Mouse (Mus musculus) intestine, embryonic 16.5 days (tissue): ENCODE data around the gene F13b. TPM values are rescaled to one million over a fixed set of nuclear protein-coding genes. Genes with fewer than 3 reads are reported as not detected.

ENCODE experiments used
- ATAC-seq: fragments of 200-750 bp; cut with Nextera tagmentation; 2 replicates; pipeline ENCODE4 v1.8.0; 2017; ENCODE audit warnings: moderate TSS enrichment, moderate library complexity
- H3K27ac ChIP-seq: fragments of 300-500 bp; sonication (generic); 2 replicates; pipeline ENCODE4 v1.5.1; 2014; ENCODE audit warnings: mild to moderate bottlenecking, low read length
- H3K27me3 ChIP-seq: fragments of 300-500 bp; sonication (generic); replicated peaks from 2 replicates; pipeline ENCODE4 v1.6.1; 2014; ENCODE audit warnings: low read length, control low read depth, mixed read lengths; ENCODE audit not compliant: control insufficient read depth, insufficient read depth
- H3K36me3 ChIP-seq: fragments of 300-500 bp; sonication (generic); 2 replicates; pipeline ENCODE4 v1.6.1; 2014; ENCODE audit warnings: low read length, control low read depth; ENCODE audit not compliant: control insufficient read depth, insufficient read depth
- H3K4me1 ChIP-seq: fragments of 300-500 bp; sonication (generic); 2 replicates; pipeline ENCODE4 v1.6.1; 2014; ENCODE audit warnings: low read length, control low read depth, mixed read lengths; ENCODE audit not compliant: control insufficient read depth, insufficient read depth
- H3K4me2 ChIP-seq: fragments of 300-500 bp; sonication (generic); 2 replicates; pipeline ENCODE4 v1.6.1; 2014; ENCODE audit warnings: low read depth, low read length, control low read depth
- H3K4me3 ChIP-seq: fragments of 300-500 bp; sonication (generic); 2 replicates; pipeline ENCODE4 v1.5.1; 2014; ENCODE audit warnings: mild to moderate bottlenecking, low read length
- H3K9ac ChIP-seq: fragments of 300-500 bp; sonication (generic); 2 replicates; pipeline ENCODE4 v1.6.1; 2014; ENCODE audit warnings: low read depth, low read length
- H3K9me3 ChIP-seq: fragments of 300-500 bp; sonication (generic); 2 replicates; pipeline ENCODE4 v1.6.1; 2016; ENCODE audit warnings: low read length, control low read depth; ENCODE audit not compliant: control insufficient read depth
- WGBS: fragments of 180-500 bp; shearing (Covaris S2); extraction: QIAGEN DNeasy Blood & Tissue Kit; methylation state at CpG from one replicate; pipeline ENCODE4 v1.1.7; 2014; 5-methylcytosine and 5-hydroxymethylcytosine counted together
- polyA plus RNA-seq: library from polyadenylated mRNA; unstranded; fragments of >200 nt; fragmentation: Nextera tagmentation; extraction: Ambion mirVana; gene quantifications from 2 replicates; pipeline ENCODE4 v1.2.1, GENCODE M21; 2015

Gene F13b
- polyA plus RNA-seq, 1 experiment from 2014 or later, result 0.68 TPM

DNA sequence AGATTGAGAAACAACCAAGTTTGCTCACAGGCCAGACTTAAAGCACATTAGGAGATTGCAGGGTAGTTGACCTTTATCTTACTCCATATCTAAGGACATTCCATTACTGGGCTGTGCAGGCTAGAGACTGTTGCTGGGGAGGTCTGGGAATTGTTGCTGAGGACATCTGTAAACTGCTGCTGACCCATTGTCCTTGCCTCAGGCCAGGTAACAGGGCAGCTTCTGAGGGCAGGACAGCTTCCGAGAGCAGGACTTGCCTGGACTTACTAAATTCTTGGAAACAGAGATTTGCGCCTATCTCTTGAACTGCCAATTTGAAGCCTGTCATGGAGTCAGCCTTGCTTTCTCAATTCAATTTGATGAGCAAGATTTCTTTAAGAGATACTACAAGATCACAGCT, 6.1 kb upstream of the F13b start:
- WGBS, result 92% methylated on average over 2 of the region's 2 CpGs
- H3K9ac ChIP-seq, result no peak overlapping the region
- no peaks in the 10 kb centered on the region; the same call in 1 of the 2 replicates for H3K36me3 ChIP-seq
- no peaks in the 10 kb centered on the region for H3K4me1 ChIP-seq
- no peaks in the 10 kb centered on the region for H3K9me3 ChIP-seq
- no peak overlapping the region for H3K4me2 ChIP-seq
- no peak for ATAC-seq
- no peaks in the 10 kb centered on the region for H3K27me3 ChIP-seq
- no peak overlapping the region for H3K4me3 ChIP-seq
- no peak overlapping the region for H3K27ac ChIP-seq

DNA sequence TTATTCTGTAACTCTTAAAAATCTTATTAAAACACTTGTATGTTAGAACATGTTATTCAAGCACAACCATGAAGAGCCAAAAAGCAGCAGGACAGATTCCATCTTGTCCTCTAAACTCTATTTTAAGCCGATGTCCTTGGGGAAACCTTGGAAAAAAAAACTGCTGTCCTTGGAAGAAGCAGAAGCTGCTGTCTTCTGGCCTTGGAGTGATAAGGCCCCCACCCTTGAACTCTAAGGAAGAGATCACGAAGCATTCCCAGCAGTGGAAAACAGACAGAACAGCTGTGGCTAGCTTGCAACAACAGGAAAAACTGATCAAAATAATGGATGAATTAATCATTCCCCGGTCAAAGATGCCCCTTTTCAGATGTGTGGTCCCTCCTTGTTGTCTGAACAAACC, 5.3 kb upstream of the F13b start:
- H3K9me3 ChIP-seq, result no peaks in the 10 kb centered on the region
- no peak overlapping the region for H3K27ac ChIP-seq
- no peaks in the 10 kb centered on the region; the same call in 1 of the 2 replicates for H3K36me3 ChIP-seq
- H3K27me3 ChIP-seq, result no peaks in the 10 kb centered on the region
- ATAC-seq, result no peak
- no peak overlapping the region for H3K4me2 ChIP-seq
- 81% methylated on average over 3 of the region's 3 CpGs for WGBS
- H3K4me3 ChIP-seq, result no peak overlapping the region
- no peak overlapping the region for H3K9ac ChIP-seq
- no peaks in the 10 kb centered on the region for H3K4me1 ChIP-seq

DNA sequence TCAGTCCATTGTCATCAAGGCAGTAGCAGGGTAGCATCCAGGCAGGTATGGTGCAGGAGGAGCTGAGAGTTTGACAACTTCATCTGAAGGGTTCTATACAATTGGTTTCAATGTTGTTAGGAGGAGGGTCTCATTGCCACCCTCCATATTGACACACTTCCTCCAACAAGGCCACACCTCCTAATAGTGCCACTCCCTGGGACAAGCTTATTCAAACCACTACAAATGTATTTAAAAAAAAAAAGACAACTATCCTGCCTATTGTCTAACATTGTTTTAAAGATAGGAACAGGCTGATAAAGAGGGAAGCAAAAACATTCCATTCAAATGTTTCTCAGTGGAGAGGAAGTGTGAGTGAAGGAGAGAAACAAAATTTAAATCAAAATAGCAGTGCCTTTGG, 1.8 kb upstream of the F13b start:
- ATAC-seq, result no peak
- Histone ChIP-seq H3K36me3 (no peaks in the 10 kb centered on the region), H3K4me3 (no peak overlapping the region), H3K9me3 (no peaks in the 10 kb centered on the region), H3K27me3 (no peaks in the 10 kb centered on the region), H3K9ac (no peak overlapping the region), H3K27ac (no peak overlapping the region), H3K4me2 (no peak overlapping the region), H3K4me1 (no peaks in the 10 kb centered on the region)

DNA sequence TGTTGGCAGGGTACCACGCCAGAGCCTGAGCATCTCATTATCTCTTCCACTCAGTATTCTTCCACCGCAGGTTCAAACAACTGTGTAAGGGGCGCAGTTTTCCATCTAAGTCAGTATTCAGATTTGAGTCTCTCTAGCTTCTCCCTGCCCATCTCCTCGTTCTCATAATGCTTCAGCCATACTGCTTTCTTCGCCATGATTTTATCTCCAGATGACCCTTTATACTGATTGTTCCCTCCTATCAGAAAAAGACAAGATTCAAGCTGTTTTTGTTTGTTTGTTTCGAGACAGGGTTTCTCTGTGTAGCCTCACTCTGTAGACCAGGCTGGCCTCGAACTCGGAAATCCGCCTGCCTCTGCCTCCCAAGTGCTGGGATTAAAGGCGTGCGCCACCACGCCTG, 13.1 kb downstream of the F13b start:
- 86% methylated on average over 12 of the region's 12 CpGs for WGBS
- Histone ChIP-seq H3K4me2 (no peak overlapping the region), H3K9ac (no peak overlapping the region), H3K27me3 (no peaks in the 10 kb centered on the region), H3K4me3 (no peak overlapping the region), H3K9me3 (no peaks in the 10 kb centered on the region), H3K4me1 (no peaks in the 10 kb centered on the region), H3K36me3 (no peaks in the 10 kb centered on the region), H3K27ac (no peak overlapping the region)
- no peak for ATAC-seq

DNA sequence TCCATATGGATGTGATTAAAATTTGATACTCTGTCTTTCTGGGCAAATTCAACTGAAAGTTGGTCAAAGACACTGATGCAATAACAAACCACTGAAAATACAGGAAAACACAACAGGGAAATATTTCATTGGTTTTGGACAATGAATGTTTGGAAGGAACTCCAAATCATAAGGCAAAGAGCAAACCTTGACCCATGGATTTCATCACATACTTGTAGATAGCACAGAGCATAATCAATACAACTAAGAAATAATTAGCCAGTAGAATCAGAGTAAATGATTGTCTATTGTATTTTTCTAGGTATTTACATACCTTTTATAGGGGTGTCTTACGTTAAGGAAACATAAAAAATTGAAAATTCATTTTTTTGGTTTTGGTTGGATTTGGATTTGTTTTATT, 47.0 kb downstream of the F13b start:
- Histone ChIP-seq H3K4me3 (no peak overlapping the region), H3K27ac (no peak overlapping the region), H3K4me1 (no peaks in the 10 kb centered on the region), H3K27me3 (no peaks in the 10 kb centered on the region), H3K4me2 (no peak overlapping the region), H3K9me3 (no peaks in the 10 kb centered on the region), H3K9ac (no peak overlapping the region), H3K36me3 (no peaks in the 10 kb centered on the region)
- no peak for ATAC-seq
- WGBS, result 74% methylated on average over 1 of the region's 1 CpGs

DNA sequence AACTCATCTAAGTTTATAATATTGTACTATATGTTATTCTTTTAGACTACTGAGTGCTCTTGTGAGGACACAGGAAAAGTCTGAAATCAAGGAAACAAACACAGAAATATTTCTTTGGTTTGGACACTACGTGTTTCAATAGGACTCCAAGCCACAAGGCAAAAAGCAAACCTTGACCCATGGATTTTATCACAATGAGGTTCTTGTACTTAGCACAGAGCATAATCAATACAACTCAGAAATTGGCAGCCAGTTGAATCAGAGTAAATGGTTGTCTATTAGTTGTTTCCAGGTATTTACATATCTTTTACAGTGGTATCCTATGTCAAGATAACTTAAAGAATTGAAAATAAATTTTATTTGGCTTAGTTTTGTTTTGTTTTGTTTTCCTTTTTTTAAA, 49.8 kb downstream of the F13b start:
- H3K4me3 ChIP-seq, result no peak overlapping the region
- 76% methylated on average over 1 of the region's 1 CpGs for WGBS
- H3K27me3 ChIP-seq, result no peaks in the 10 kb centered on the region
- H3K27ac ChIP-seq, result no peak overlapping the region
- H3K9ac ChIP-seq, result no peak overlapping the region
- H3K36me3 ChIP-seq, result no peaks in the 10 kb centered on the region
- H3K4me2 ChIP-seq, result no peak overlapping the region
- H3K4me1 ChIP-seq, result no peaks in the 10 kb centered on the region
- H3K9me3 ChIP-seq, result no peaks in the 10 kb centered on the region
- no peak for ATAC-seq

DNA sequence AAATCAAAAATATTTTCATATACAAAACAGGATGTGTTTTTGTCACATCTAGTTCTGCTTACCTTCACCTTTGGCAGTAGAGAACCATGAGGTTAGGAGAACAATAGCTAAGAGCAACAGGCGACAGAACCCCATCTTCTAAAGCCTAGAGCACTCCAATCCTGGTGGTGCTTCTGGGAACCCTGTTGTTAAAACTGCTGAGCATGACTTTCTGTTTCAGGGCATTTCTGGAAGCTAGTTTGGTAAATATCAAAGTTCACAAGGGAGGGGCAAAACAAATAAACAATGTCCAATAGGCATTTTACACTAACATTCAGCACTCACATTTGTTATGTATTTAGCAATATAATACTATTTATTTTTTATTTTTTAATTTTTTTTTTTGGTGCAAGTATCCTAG, 58.5 kb downstream of the F13b start, which contains the start of gene Cfhr1:
Gene Cfhr1, minus strand, starts transcription at position 249 of the 400 bp plus-strand sequence.
- H3K4me3 ChIP-seq, result no peak within 1 kb of the TSS
- H3K27me3 ChIP-seq, result no peaks in the 10 kb centered on the region
- no peak within 1 kb of the TSS for H3K9ac ChIP-seq
- ATAC-seq, result no peak
- H3K4me2 ChIP-seq, result no peak within 1 kb of the TSS
- no peaks in the 10 kb centered on the region for H3K4me1 ChIP-seq
- no peaks in the 10 kb centered on the region for H3K9me3 ChIP-seq
- no peaks in the 10 kb centered on the region for H3K36me3 ChIP-seq
- 49% methylated on average over 1 of the region's 1 CpGs for WGBS
- no peak within 1 kb of the TSS for H3K27ac ChIP-seq

Other genes with a start within 250 kb of the F13b start
- gene Crb1, start 124.6 kb upstream of the F13b start, polyA plus RNA-seq, result 0.04 and 0.15 TPM in 2 replicates
- gene Zbtb41, start 79.4 kb upstream of the F13b start, polyA plus RNA-seq, result 5.4 and 5.8 TPM in 2 replicates
- gene Aspm, start 46.9 kb upstream of the F13b start, polyA plus RNA-seq, result 6.6 and 6.9 TPM in 2 replicates
- 0.18 TPM in 1 of 2 replicates, not detected in the other for gene Cfhr1, start 58.6 kb downstream of the F13b start, polyA plus RNA-seq